Mouse (Mus musculus) intestine, embryonic 16.5 days (tissue): ENCODE measurements around the gene Iqsec1. TPM values are rescaled to one million over a fixed set of nuclear protein-coding genes. Genes with fewer than 3 reads are reported as not detected.

Experiments
- ATAC-seq: fragments of 200-750 bp; cut with Nextera tagmentation; 2 replicates; pipeline ENCODE4 v1.8.0; 2017; ENCODE audit warnings: moderate TSS enrichment, moderate library complexity
- H3K27ac ChIP-seq: fragments of 300-500 bp; sonication (generic); 2 replicates; pipeline ENCODE4 v1.5.1; 2014; ENCODE audit warnings: mild to moderate bottlenecking, low read length
- H3K27me3 ChIP-seq: fragments of 300-500 bp; sonication (generic); replicated peaks from 2 replicates; pipeline ENCODE4 v1.6.1; 2014; ENCODE audit warnings: low read length, control low read depth, mixed read lengths; ENCODE audit not compliant: control insufficient read depth, insufficient read depth
- H3K36me3 ChIP-seq: fragments of 300-500 bp; sonication (generic); 2 replicates; pipeline ENCODE4 v1.6.1; 2014; ENCODE audit warnings: low read length, control low read depth; ENCODE audit not compliant: control insufficient read depth, insufficient read depth
- H3K4me1 ChIP-seq: fragments of 300-500 bp; sonication (generic); 2 replicates; pipeline ENCODE4 v1.6.1; 2014; ENCODE audit warnings: low read length, control low read depth, mixed read lengths; ENCODE audit not compliant: control insufficient read depth, insufficient read depth
- H3K4me2 ChIP-seq: fragments of 300-500 bp; sonication (generic); 2 replicates; pipeline ENCODE4 v1.6.1; 2014; ENCODE audit warnings: low read depth, low read length, control low read depth
- H3K4me3 ChIP-seq: fragments of 300-500 bp; sonication (generic); 2 replicates; pipeline ENCODE4 v1.5.1; 2014; ENCODE audit warnings: mild to moderate bottlenecking, low read length
- H3K9ac ChIP-seq: fragments of 300-500 bp; sonication (generic); 2 replicates; pipeline ENCODE4 v1.6.1; 2014; ENCODE audit warnings: low read depth, low read length
- H3K9me3 ChIP-seq: fragments of 300-500 bp; sonication (generic); 2 replicates; pipeline ENCODE4 v1.6.1; 2016; ENCODE audit warnings: low read length, control low read depth; ENCODE audit not compliant: control insufficient read depth
- whole genome bisulfite sequencing: fragments of 180-500 bp; shearing (Covaris S2); extraction: QIAGEN DNeasy Blood & Tissue Kit; methylation state at CpG from one replicate; pipeline ENCODE4 v1.1.7; 2014; 5-methylcytosine and 5-hydroxymethylcytosine counted together
- polyA plus RNA-seq: library from polyadenylated mRNA; unstranded; fragments of >200 nt; fragmentation: Nextera tagmentation; extraction: Ambion mirVana; gene quantifications from 2 replicates; pipeline ENCODE4 v1.2.1, GENCODE M21; 2015

Iqsec1 gene
- polyA plus RNA-seq, 1 experiment from 2014 or later, result 6.4 TPM

- Histone ChIP-seq H3K4me3 (no peak overlapping the region), H3K4me2 (no peak overlapping the region), H3K27ac (0 out of 2 replicates have a peak overlapping the region, but pooled peaks have one; percentile 3), H3K4me1 (peaks cover 36% of the 10 kb centered on the region), H3K9me3 (no peaks in the 10 kb centered on the region), H3K36me3 (no peaks in the 10 kb centered on the region), H3K27me3 (no peaks in the 10 kb centered on the region), H3K9ac (no peak overlapping the region)
- ATAC-seq, result peak; percentile 67
- WGBS, result 4% methylated on average over 1 of the region's 1 CpGs
Measured at GRCm38 (mm10) chr6:90728491-90728931, 260.0 kb downstream of the Iqsec1 start.

GRCm38 (mm10) chr6:90727826-90728225 is 260.7 kb downstream of the Iqsec1 start:
- ATAC-seq, result no peak
- Histone ChIP-seq H3K4me2 (no peak overlapping the region), H3K36me3 (no peaks in the 10 kb centered on the region), H3K27ac (no peak overlapping the region), H3K27me3 (no peaks in the 10 kb centered on the region), H3K4me1 (peaks cover 36% of the 10 kb centered on the region), H3K4me3 (no peak overlapping the region), H3K9ac (no peak overlapping the region), H3K9me3 (no peaks in the 10 kb centered on the region)
- WGBS, result 86% methylated on average over 3 of the region's 3 CpGs

GRCm38 (mm10) chr6:90726711-90727122 is 261.8 kb downstream of the Iqsec1 start:
- Histone ChIP-seq H3K27ac (no peak overlapping the region), H3K27me3 (no peaks in the 10 kb centered on the region), H3K9ac (no peak overlapping the region), H3K36me3 (no peaks in the 10 kb centered on the region), H3K4me1 (peaks cover 33% of the 10 kb centered on the region), H3K4me2 (no peak overlapping the region), H3K9me3 (no peaks in the 10 kb centered on the region), H3K4me3 (no peak overlapping the region)
- peak; percentile 30 for ATAC-seq
- WGBS, result 44% methylated on average over 2 of the region's 2 CpGs

GRCm38 (mm10) chr6:90725526-90725925 is 263.0 kb downstream of the Iqsec1 start:
- H3K4me2 ChIP-seq, result no peak overlapping the region
- peaks cover 27% of the 10 kb centered on the region for H3K4me1 ChIP-seq
- no peaks in the 10 kb centered on the region for H3K9me3 ChIP-seq
- 42% methylated on average over 1 of the region's 1 CpGs for WGBS
- H3K9ac ChIP-seq, result no peak overlapping the region
- H3K36me3 ChIP-seq, result no peaks in the 10 kb centered on the region
- ATAC-seq, result no peak
- no peaks in the 10 kb centered on the region for H3K27me3 ChIP-seq
- no peak overlapping the region for H3K4me3 ChIP-seq
- H3K27ac ChIP-seq, result 0 out of 2 replicates have a peak overlapping the region, but pooled peaks have one; percentile 6

GRCm38 (mm10) chr6:90722993-90723392 is 265.5 kb downstream of the Iqsec1 start:
- WGBS, result 70% methylated on average over 3 of the region's 3 CpGs
- H3K27ac ChIP-seq, result no peak overlapping the region
- H3K36me3 ChIP-seq, result no peaks in the 10 kb centered on the region
- H3K9ac ChIP-seq, result no peak overlapping the region
- no peaks in the 10 kb centered on the region for H3K27me3 ChIP-seq
- no peak for ATAC-seq
- H3K4me2 ChIP-seq, result no peak overlapping the region
- no peaks in the 10 kb centered on the region for H3K9me3 ChIP-seq
- H3K4me1 ChIP-seq, result peaks cover 14% of the 10 kb centered on the region
- no peak overlapping the region for H3K4me3 ChIP-seq

GRCm38 (mm10) chr6:90720996-90721746 is 267.3 kb downstream of the Iqsec1 start:
- 56% methylated on average over 5 of the region's 5 CpGs for WGBS
- Histone ChIP-seq H3K36me3 (no peaks in the 10 kb centered on the region), H3K9ac (no peak overlapping the region), H3K27ac (no peak overlapping the region), H3K4me2 (no peak overlapping the region), H3K9me3 (no peaks in the 10 kb centered on the region), H3K27me3 (no peaks in the 10 kb centered on the region), H3K4me1 (peaks cover 21% of the 10 kb centered on the region), H3K4me3 (no peak overlapping the region)
- ATAC-seq, result no peak

- ATAC-seq, result no peak
- no peak overlapping the region for H3K4me3 ChIP-seq
- 0 out of 2 replicates have a peak overlapping the region, but pooled peaks have one; percentile 5 for H3K27ac ChIP-seq
- H3K9ac ChIP-seq, result no peak overlapping the region
- H3K9me3 ChIP-seq, result no peaks in the 10 kb centered on the region
- H3K4me1 ChIP-seq, result peaks cover 25% of the 10 kb centered on the region
- no peaks in the 10 kb centered on the region for H3K36me3 ChIP-seq
- H3K4me2 ChIP-seq, result no peak overlapping the region
- 57% methylated on average over 3 of the region's 3 CpGs for WGBS
- H3K27me3 ChIP-seq, result no peaks in the 10 kb centered on the region
Measured at GRCm38 (mm10) chr6:90720201-90720600, 268.3 kb downstream of the Iqsec1 start.

- H3K27ac ChIP-seq, result no peak overlapping the region
- no peak for ATAC-seq
Measured at GRCm38 (mm10) chr6:90719402-90719801, 269.1 kb downstream of the Iqsec1 start.

GRCm38 (mm10) chr6:90718477-90718876 is 270.0 kb downstream of the Iqsec1 start:
- H3K27me3 ChIP-seq, result no peaks in the 10 kb centered on the region
- no peaks in the 10 kb centered on the region for H3K36me3 ChIP-seq
- H3K9ac ChIP-seq, result no peak overlapping the region
- no peak overlapping the region for H3K4me3 ChIP-seq
- peaks cover 40% of the 10 kb centered on the region for H3K4me1 ChIP-seq
- ATAC-seq, result no peak
- no peak overlapping the region for H3K27ac ChIP-seq
- no peaks in the 10 kb centered on the region for H3K9me3 ChIP-seq
- no peak overlapping the region for H3K4me2 ChIP-seq
- 92% methylated on average over 3 of the region's 3 CpGs for WGBS

More at GRCm38 (mm10) chr6:90719402-90719801, 269.1 kb downstream of the Iqsec1 start:
- no peaks in the 10 kb centered on the region for H3K36me3 ChIP-seq
- no peak overlapping the region for H3K4me2 ChIP-seq
- H3K27me3 ChIP-seq, result no peaks in the 10 kb centered on the region
- peaks cover 33% of the 10 kb centered on the region for H3K4me1 ChIP-seq
- H3K9me3 ChIP-seq, result no peaks in the 10 kb centered on the region
- WGBS, result 67% methylated on average over 6 of the region's 6 CpGs
- no peak overlapping the region for H3K4me3 ChIP-seq
- no peak overlapping the region for H3K9ac ChIP-seq
